Mouse (Mus musculus): Measurements from ENCODE around the gene Zbtb22. TPM values are rescaled to one million over a fixed set of nuclear protein-coding genes. Genes with fewer than 3 reads are reported as not detected.
"Not testable (repeated sequence)": the region's sequence is repeated elsewhere in the genome, so short reads cannot be mapped to it uniquely, and the experiment has no call there.

Zbtb22 gene
- 10 to 100 TPM; 13.5 to 16.1 TPM for total RNA-seq (2021)
- long read RNA-seq, experiment 1, transcript Zbtb22-201 (2 exons, 2,612 nt), result major isoform, 18 of 25 reads
- long read RNA-seq, experiment 1, partial matches to known transcripts, result 0 of 25 reads
- long read RNA-seq, experiment 1, other reads (novel, unspliced or antisense), result 7 of 25 reads
- long read RNA-seq, experiment 2, transcript Zbtb22-201 (2 exons, 2,612 nt), result major isoform, 23 of 27 reads
- long read RNA-seq, experiment 2, partial matches to known transcripts, result 2 of 27 reads
- long read RNA-seq, experiment 2, other reads (novel, unspliced or antisense), result 0 of 27 reads

GRCm38 (mm10) chr17:33915671-33916250 lies at the start of gene Zbtb22, which contains the start of gene Tapbp:
Gene Zbtb22, plus strand, starts transcription at chr17:33915904.
Gene Tapbp, plus strand, starts transcription at chr17:33915899.
- intact Hi-C loops (cut with DNase I; ENCODE audit: low total_unique reads), result no loop called here
- DNase-seq, result peak; percentile 95

- DNase-seq; intact Hi-C loops (cut with DNase I; ENCODE audit: low total_unique reads): not testable (repeated sequence)
Measured at GRCm38 (mm10) chr17:33873537-33873936, 42.2 kb upstream of the Zbtb22 start, which contains the start of gene Gm7029. Gene Gm7029, plus strand, starts transcription at chr17:33873837.

- no peak for DNase-seq
- intact Hi-C loops (cut with DNase I; ENCODE audit: low total_unique reads), result no loop called here
Measured at GRCm38 (mm10) chr17:33874411-33874810, 41.3 kb upstream of the Zbtb22 start.

- intact Hi-C loops (cut with DNase I; ENCODE audit: low total_unique reads); DNase-seq: not testable (repeated sequence)
Measured at GRCm38 (mm10) chr17:33875797-33876196, 39.9 kb upstream of the Zbtb22 start.

- intact Hi-C loops (cut with DNase I; ENCODE audit: low total_unique reads); DNase-seq: not testable (repeated sequence)
Measured at GRCm38 (mm10) chr17:33884320-33884719, 31.4 kb upstream of the Zbtb22 start.

- intact Hi-C loops (cut with DNase I; ENCODE audit: low total_unique reads); DNase-seq: not testable (repeated sequence)
Measured at GRCm38 (mm10) chr17:33887802-33888201, 27.9 kb upstream of the Zbtb22 start.

GRCm38 (mm10) chr17:33888230-33888629 lies 27.5 kb upstream of the Zbtb22 start:
- intact Hi-C loops (cut with DNase I; ENCODE audit: low total_unique reads); DNase-seq: not testable (repeated sequence)

GRCm38 (mm10) chr17:33889941-33890532 lies 25.7 kb upstream of the Zbtb22 start:
- intact Hi-C loops (cut with DNase I; ENCODE audit: low total_unique reads); DNase-seq: not testable (repeated sequence)

- intact Hi-C loops (cut with DNase I; ENCODE audit: low total_unique reads), result no loop called here
Measured at GRCm38 (mm10) chr17:33890533-33891059, 25.1 kb upstream of the Zbtb22 start, which contains the start of gene Kifc1. Gene Kifc1, minus strand, starts transcription at chr17:33890661.

GRCm38 (mm10) chr17:33891357-33891756 lies 24.3 kb upstream of the Zbtb22 start:
- DNase-seq, result no peak
- intact Hi-C loops (cut with DNase I; ENCODE audit: low total_unique reads), result no loop called here

More at GRCm38 (mm10) chr17:33890533-33891059, 25.1 kb upstream of the Zbtb22 start, which contains the start of gene Kifc1:
- peak; percentile 99 for DNase-seq

- intact Hi-C loops (cut with DNase I; ENCODE audit: low total_unique reads), result not testable (repeated sequence)
Measured at GRCm38 (mm10) chr17:33891892-33892291, 23.8 kb upstream of the Zbtb22 start.

GRCm38 (mm10) chr17:33892429-33892828 lies 23.3 kb upstream of the Zbtb22 start:
- intact Hi-C loops (cut with DNase I; ENCODE audit: low total_unique reads), result no loop called here
- DNase-seq, result no peak

More at GRCm38 (mm10) chr17:33891892-33892291, 23.8 kb upstream of the Zbtb22 start:
- not testable (repeated sequence) for DNase-seq

GRCm38 (mm10) chr17:33893011-33893410 lies 22.7 kb upstream of the Zbtb22 start:
- intact Hi-C loops (cut with DNase I; ENCODE audit: low total_unique reads); DNase-seq: not testable (repeated sequence)

GRCm38 (mm10) chr17:33897114-33897794 lies 18.4 kb upstream of the Zbtb22 start:
- no peak for DNase-seq
- intact Hi-C loops (cut with DNase I; ENCODE audit: low total_unique reads), result no loop called here

- DNase-seq; intact Hi-C loops (cut with DNase I; ENCODE audit: low total_unique reads): not testable (repeated sequence)
Measured at GRCm38 (mm10) chr17:33898193-33898592, 17.5 kb upstream of the Zbtb22 start.

- intact Hi-C loops (cut with DNase I; ENCODE audit: low total_unique reads), result loop anchor here (5.0 kb wide), 1 partner anchor 497 kb away; no protein-coding TSS in a partner anchor
Measured at GRCm38 (mm10) chr17:33899642-33900041, 16.1 kb upstream of the Zbtb22 start.

GRCm38 (mm10) chr17:33900281-33900988 lies 15.3 kb upstream of the Zbtb22 start:
- intact Hi-C loops (cut with DNase I; ENCODE audit: low total_unique reads), result loop anchor here (5.0 kb wide), 1 partner anchor 498 kb away; no protein-coding TSS in a partner anchor
- no peak for DNase-seq

More at GRCm38 (mm10) chr17:33899642-33900041, 16.1 kb upstream of the Zbtb22 start:
- DNase-seq, result no peak

- intact Hi-C loops (cut with DNase I; ENCODE audit: low total_unique reads), result loop anchor here (5.0 kb wide), 1 partner anchor 499 kb away; no protein-coding TSS in a partner anchor
- DNase-seq, result no peak
Measured at GRCm38 (mm10) chr17:33900989-33901314, 14.8 kb upstream of the Zbtb22 start.

- intact Hi-C loops (cut with DNase I; ENCODE audit: low total_unique reads), result loop anchor here (5.0 kb wide), 1 partner anchor 499 kb away; no protein-coding TSS in a partner anchor
- no peak for DNase-seq
Measured at GRCm38 (mm10) chr17:33901653-33902052, 14.1 kb upstream of the Zbtb22 start.

All from gastrocnemius, postnatal 14 days (tissue).